Mouse (Mus musculus): ENCODE data around the gene Pnkd. TPM values are rescaled to one million over a fixed set of nuclear protein-coding genes. Genes with fewer than 3 reads are reported as not detected.

The Pnkd gene
- polyA plus RNA-seq, 1 experiment = 60.6 TPM

Other genes with a start within 250 kb of the Pnkd start
- gene Tns1, start 160.5 kb upstream of the Pnkd start, polyA plus RNA-seq (2012; rRNA removed) = 192 and 408 TPM in 2 replicates
- 1.2 TPM in 2 replicates for gene Rufy4, start 159.4 kb upstream of the Pnkd start, polyA plus RNA-seq (2012; rRNA removed)
- gene Cxcr2, start 130.9 kb upstream of the Pnkd start, polyA plus RNA-seq (2012; rRNA removed) = 0.03 TPM in 2 replicates
- not detected in 2 replicates for gene Cxcr1, start 90.3 kb upstream of the Pnkd start, polyA plus RNA-seq (2012; rRNA removed)
- 372 and 394 TPM in 2 replicates for gene Arpc2, start 48.8 kb upstream of the Pnkd start, polyA plus RNA-seq (2012; rRNA removed)
- gene Gpbar1, start 6.4 kb upstream of the Pnkd start, polyA plus RNA-seq (2012; rRNA removed) = 1.6 TPM in 2 replicates
- gene Aamp, start 192 bp upstream of the Pnkd start, polyA plus RNA-seq (2012; rRNA removed) = 131 and 137 TPM in 2 replicates
- gene Tmbim1, start 20.7 kb downstream of the Pnkd start, polyA plus RNA-seq (2012; rRNA removed) = 91.2 and 120 TPM in 2 replicates
- 2.7 and 2.9 TPM in 2 replicates for gene Catip, start 77.2 kb downstream of the Pnkd start, polyA plus RNA-seq (2012; rRNA removed)
- 13.2 and 16.5 TPM in 2 replicates for gene Slc11a1, start 90.3 kb downstream of the Pnkd start, polyA plus RNA-seq (2012; rRNA removed)
- 93.7 and 117 TPM in 2 replicates for gene Ctdsp1, start 106.6 kb downstream of the Pnkd start, polyA plus RNA-seq (2012; rRNA removed)
- gene Vil1, start 124.4 kb downstream of the Pnkd start, polyA plus RNA-seq (2012; rRNA removed) = 0.07 and 0.10 TPM in 2 replicates
- gene Cnot9, start 221.1 kb downstream of the Pnkd start, polyA plus RNA-seq (2012; rRNA removed) = 21.0 and 24.0 TPM in 2 replicates

Measured in urinary bladder, adult 2 months (tissue).